Mouse (Mus musculus): ENCODE results near the gene Mob1a.

Gene Mob1a

DNA sequence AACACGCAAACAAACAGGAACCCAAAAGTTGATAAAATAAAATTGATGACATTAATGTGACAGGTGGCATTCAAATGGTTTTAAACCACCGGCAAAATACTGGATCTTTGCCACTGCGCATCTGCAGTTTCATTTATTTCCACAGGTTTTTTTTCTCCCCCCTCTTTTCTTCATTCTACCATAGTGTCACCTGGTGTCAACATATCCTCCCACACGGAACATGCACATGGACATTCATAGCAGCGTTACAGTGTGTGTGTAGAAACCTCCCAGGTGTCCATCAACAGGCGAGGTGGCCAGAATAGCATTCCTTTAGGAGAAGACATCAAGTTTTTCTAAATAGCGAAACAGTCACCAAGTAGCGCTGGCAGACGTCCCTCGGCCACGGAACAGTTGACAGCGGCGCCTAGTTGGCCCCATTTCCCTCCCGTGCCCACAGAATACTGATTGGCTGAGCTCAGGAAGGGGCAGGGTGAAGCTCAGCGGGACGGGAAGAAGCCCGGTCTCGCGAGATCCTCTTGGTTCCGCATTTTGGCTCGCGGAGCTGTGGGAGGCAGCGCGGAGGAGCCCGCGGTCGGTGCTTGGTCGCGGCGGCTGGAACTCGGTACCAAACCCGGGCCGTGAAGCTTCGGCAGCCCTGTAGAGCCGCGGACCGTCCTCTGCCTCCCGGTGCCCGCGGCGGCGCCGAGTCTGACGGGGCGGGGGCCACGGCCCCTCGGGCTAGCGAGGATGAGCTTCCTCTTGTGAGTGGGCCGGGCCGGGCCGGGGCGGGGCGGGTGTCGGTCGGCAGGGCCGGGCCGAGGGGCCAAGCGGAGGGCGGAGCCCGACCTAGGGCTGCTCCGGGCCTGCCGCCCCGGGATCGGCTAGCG, at the start of gene Mob1a, which contains the start of gene Mthfd2:
Mob1a (plus strand) TSS at position 492 of the 869 bp plus-strand sequence.
Mthfd2 (minus strand) TSS at position 384 of the 869 bp plus-strand sequence.
- peak; percentile 93 to 97 for DNase-seq (ENCODE audit: low spot score in 2 of 2)

DNA sequence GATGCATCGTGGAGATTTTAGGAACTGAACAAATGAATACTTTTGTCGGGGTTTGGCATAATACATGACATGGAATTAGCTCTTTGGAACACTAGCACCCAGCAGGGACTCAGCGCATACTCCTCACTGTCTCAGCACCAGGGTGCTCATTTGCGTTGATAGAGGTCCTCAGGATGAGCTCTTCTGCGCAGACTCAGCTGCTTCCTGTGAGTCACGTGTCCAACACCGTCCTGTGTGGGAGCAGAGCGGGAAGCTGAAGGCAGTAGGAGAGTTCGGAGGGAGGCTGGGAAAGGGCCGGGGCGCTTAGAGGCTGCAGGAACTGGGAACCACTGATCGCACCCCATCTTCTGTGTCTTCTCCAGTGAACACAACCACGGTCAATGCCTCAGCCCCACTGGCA, 48.7 kb upstream of the Mob1a start:
- no peak for DNase-seq (ENCODE audit: low spot score in 2 of 2)

DNA sequence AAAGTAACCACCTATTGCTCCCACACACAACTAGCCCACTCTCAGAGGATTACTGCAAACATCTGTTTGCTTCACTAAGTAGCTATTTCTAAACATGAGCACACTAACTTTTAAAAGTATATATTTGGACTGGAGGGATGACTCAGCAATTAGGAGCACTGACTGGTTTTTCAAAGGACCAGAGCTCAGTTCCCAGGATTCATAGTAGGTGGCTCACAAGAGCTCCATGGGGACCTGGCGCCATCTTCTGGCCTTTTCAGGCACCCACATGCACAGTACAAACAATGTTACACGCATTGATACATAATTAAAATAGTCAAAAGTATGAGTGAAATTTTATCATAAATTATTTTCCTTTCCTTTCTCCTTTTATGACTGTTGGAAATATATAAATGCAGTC, 46.9 kb upstream of the Mob1a start:
- DNase-seq (ENCODE audit: low spot score in 2 of 2), result peak in 1 of 2 experiments; percentile 36

DNA sequence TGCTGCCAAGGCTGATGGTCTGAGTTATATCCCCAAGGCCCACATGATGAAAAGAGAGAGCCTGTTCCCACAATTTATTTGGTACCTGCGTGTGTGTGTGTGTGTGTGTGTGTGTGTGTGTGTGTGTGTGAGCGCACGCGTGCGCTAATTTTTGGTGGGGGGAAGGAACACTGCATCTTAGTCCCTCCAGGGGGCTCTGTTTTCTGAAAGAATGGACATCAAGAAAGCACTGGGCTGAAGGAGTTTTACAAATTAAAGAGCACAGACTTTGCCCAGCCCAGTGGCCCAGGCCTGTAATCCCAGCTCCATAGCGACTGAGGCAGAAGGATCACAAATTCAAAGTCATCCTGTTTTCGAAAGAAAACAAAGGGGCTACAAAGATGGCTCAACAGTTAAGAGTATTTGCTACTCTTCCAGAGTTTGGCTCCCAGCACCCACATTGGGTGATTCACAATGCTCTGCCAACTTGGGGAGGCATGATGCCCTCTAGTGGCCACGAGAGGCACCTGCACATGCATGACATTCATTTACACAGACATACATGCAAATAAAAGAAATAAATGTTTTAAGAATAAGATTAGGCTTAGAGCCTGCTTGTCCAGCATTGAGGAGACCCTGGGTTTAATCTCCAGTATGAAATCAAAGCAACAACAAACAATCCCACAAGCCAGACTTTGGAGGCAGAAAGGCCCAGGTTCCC, 45.4 kb upstream of the Mob1a start:
- no peak for DNase-seq (ENCODE audit: low spot score in 2 of 2)

DNA sequence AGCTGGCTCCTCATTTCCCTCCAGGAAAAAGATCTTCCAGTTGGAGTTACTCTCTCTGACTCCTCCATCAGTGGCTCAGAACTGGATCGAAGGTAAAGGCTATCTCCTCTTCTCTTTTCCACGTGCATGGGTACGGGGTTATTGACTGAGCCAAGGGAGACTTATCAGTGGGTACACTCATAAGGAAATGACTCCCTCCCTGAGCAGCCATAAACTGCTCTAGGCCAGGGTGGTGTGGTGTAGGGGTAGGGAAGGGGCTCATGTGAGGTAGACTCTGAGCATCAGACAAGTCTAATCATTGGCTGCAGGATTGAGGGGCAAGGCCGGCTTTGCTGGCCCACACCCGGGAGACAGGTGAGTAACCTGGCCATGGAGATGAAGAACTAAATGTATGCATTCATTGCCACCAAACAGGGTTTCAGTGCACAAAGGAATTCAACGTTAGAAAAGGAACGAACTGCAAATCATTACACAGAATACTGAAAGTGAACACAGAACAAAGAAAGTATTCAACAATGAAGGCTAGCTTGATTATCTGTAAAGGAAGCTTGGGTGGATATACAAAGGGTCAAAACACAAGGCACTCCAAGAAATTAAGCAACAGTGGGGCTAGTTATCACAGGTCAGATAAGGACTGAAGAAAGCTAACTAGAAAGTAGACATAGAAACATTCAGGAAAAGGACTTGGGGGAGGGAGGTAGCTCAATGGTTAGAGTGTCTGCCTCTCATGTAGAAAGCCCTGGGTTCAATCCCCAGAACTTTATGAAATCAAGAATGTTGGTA, 25.2 kb upstream of the Mob1a start:
- no peak for DNase-seq (ENCODE audit: low spot score in 2 of 2)

DNA sequence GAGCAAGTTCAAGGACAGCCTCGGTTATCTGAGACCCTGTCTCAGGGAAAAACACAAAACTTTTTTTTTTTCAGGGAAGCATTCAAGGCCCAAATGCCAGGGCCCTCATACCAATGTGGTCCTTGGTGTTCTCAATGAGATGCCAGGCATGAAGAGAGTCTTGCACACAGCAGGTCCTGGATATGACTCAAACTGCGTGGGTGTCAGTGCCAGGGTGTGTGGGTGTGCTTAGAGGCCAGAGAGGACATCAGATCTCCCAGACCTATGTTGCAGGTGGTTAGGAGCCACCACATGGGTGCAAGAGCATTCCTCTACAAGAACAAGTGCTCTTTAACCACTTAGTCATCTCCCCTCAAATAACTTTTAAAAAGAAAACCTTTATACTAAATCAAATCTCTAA, 24.5 kb upstream of the Mob1a start:
- no peak for DNase-seq (ENCODE audit: low spot score in 2 of 2)

DNA sequence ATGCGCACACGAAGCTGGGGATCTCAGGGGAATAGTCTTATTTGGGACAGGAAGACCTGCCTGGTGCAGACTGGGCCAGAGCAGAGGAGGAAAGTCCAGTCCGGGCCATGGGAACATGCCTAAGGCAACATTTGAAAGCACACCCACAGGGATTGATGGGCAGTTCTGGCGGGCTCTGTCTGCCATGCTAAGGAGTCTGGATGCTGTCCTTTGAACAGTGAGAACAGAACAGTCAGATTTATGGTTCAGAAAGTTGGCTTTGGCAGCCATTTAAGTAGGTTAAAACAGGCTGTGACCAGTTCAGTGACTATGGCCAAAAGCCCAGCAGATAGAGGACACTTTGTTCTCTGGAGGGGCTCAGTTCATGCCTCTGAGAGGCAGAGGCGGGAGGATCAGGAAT, 23.6 kb upstream of the Mob1a start:
- no peak for DNase-seq (ENCODE audit: low spot score in 2 of 2)

DNA sequence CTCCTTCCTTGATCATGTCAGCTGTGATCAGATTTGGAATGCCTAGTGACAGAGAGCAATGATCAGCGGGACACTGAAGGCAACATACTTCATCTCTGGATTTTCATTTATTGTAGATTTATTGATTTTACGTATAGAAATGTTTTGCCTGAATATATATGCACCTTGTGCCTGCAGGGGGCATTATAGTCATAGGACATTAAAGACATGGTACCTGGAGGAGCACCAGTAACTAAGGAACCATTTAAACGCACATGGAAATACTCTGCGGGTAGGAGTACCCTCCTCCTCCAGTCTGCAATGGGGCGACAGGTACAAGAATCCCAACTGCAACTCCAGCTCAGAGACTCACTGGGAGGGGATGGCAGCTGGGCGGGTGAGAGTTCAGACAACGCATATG, 16.8 kb upstream of the Mob1a start:
- no peak for DNase-seq (ENCODE audit: low spot score in 2 of 2)

DNA sequence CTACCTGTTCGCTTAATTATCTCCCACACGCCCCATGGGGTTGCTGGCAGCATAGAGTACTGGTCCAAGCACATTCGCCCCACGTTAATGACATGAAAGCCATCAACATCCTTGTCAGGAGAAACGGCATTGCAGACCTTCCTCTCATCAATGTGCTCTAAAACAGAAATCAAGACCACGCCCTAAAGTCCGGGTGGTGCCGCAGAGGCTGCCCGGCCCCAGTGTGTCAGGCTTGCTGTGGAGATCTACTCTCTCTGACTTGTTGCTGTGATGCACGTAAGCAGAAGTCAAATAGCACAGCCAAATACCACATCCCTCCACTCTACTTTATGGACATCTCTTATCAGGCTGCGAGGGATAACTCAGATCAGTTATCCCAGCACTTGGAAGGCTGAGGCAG, 14.6 kb upstream of the Mob1a start:
- DNase-seq (ENCODE audit: low spot score in 2 of 2), result no peak

DNA sequence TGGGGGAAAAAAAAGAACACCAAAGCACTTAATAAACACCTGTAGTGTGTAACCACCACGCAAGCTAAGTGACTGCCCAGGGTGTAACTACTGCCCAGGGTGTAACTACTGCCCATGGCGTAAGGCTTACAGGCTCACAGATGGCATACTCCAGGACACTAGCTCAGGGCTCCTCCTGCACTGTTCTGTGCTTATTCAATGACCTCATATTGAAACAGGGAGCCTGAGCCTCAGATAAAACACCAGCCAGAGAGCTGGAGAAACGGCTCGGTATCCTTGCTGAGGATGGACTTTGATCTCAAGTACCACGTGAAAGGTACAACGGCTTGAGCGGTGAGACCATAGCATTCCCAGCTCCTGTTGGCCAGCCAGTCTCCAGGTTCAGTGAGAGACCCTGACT, 13.8 kb upstream of the Mob1a start:
- no peak for DNase-seq (ENCODE audit: low spot score in 2 of 2)

DNA sequence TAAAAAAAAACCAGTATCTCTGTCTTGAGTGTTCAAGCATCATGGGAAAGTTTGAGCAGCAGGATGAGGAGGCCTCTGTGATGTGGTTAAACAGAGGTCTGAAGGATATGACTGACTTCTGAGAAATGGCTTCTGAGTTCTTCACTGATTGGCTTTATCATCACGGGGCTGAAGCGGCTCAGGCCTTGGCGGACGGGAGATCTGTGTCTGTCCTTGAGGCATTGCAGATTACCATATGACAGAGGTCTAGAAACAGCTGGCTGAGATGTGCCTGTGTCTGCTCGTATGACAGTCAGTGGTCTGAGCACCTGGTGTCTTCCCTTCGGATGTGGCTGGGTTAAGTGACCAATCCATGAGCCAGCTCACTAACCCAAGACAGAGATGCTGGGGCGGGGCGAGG, 13.3 kb upstream of the Mob1a start:
- DNase-seq (ENCODE audit: low spot score in 2 of 2), result no peak

DNA sequence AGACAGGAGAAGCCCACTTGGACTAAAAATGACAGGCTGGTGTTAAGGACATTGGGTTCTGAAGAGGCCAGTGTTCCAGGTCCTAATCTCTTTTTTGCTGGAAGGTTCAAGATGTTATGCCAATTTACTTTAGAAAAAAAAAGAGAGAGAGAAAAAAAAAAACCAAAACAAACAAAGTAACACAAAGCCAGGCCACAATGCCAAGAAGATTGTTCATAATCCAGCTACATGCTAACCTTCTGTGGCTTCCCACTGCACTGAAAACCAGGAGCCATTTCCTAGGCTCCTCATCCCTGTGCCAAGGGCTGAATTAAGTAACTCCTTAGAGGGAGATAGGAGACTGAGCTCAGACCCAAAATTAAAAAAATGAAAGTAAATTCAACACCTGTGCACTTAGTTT, 10.5 kb upstream of the Mob1a start:
- DNase-seq (ENCODE audit: low spot score in 2 of 2), result no peak

DNA sequence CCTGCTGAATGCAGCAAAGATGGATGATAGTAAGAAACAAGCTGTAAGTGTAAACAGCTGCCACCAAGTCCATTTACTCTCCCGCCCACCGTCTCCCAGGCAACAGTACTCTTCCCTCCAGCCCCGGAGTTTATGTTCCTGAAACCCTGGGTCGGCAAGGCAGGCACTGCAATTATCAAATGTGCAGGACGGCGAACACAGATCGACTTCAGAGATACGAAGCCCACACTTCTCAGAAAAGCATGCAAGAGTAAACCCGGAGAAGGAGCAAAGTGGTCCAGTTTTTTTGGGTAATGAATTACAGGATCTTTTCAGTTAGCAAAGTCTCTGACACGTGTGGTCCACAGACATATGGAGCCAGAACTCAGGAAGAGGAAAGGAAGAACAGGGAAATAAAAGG, 9.8 kb upstream of the Mob1a start:
- peak in 1 of 2 experiments; percentile 31 for DNase-seq (ENCODE audit: low spot score in 2 of 2)

DNA sequence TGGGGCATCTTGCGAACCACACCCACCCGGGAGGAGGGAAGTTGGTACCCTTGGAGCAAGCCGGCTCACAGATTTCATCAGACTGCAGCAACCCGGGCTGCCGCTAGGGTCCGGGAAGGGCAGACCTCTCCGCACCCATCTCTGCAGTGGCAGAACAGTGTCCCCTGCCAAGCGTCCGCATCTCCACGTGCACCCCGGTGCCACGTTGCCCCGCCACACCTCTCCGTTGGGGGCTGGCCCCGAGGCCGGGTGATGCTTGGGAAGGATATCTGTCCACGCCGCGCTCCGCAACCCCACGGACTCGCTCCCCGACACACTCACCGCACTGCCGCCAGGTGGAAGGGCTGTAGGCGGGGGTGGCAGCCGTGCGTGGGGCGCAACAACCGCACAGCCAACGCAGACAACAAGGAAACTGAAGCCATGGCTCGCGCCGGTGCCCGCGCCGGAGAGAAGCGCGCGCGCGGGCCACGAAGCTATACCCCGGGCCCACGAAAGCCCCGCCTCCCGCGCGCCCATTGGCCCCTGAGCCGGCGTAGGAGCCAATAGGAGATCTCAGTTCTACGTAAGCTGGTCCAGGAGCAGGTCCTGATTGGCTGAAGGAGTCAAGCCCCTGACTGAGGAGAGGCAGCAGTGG, 8.6 kb upstream of the Mob1a start:
- DNase-seq (ENCODE audit: low spot score in 2 of 2), result peak; percentile 92 to 97

DNA sequence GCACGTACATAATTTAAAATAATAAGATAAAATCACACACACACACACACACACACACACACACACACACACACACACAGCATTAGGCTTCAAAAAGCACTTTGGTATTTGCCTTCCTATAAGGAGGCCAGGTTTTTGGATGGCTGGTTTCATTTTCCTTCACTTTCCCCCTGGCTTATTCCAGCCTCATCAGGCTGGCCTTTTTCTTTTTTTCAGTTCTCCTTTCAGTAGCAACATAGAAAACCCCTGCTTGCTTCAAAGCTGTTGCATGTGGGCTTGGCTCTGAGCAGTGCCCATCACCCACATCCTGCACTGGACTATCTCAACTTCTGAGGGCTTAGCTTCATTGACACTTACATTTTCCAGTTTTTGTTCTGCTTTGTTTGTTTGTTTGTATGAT, 3.9 kb upstream of the Mob1a start:
- DNase-seq (ENCODE audit: low spot score in 2 of 2), result no peak

DNA sequence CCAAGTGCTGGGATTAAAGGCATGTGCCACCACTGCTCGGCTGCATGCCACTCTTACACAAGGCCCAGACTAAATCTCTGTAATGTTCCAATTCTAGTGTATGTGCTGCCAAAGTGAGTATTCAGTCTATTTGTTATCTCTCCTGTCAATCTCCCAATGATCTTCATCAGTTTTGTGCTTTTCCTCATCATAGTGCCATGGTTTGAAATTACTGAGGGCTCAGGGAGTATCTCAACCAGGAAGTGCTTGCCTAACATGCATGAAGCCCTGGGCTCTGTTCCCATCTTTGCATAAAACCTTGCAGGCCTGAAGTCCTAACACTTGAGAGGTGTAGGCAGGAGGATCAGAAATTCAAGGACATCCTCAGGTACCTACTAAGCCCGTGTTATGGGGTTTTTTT, 3.0 kb upstream of the Mob1a start:
- no peak for DNase-seq (ENCODE audit: low spot score in 2 of 2)

DNA sequence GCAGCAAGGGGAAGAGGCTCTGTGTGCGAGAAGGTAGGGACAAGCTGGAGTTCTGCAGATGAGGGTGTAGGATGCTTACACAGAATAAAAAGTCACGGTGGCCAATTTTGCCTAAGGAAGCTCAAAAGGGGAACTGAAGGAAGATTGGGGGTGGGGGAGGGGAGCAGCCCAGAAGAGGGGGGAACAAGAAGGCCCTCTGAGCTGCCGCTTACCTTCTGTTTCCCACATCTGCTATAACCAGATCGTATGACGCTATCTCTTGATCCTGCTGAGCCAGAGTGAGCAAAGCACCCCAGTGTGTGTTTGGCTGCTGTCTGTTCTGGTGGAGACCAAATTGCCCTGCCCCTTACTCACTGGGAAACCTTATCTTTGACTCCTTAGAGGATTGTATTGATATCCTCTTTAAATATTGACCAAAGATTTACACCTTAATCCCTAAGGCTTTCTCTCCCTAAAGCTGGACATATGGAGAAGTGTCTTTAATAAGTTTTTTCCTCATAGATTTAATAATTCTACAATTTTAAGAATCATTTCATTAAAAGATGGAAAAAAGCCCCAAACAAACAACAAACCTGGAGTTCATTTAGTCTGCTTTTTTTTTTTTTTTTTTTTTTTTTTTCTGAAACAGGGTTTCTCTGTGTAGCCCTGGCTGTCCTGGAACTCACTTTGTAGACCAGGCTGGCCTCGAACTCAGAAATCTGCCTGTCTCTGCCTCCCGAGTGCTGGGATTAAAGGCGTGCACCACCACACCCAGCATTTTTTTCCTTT, 2.0 kb upstream of the Mob1a start:
- DNase-seq (ENCODE audit: low spot score in 2 of 2), result no peak

DNA sequence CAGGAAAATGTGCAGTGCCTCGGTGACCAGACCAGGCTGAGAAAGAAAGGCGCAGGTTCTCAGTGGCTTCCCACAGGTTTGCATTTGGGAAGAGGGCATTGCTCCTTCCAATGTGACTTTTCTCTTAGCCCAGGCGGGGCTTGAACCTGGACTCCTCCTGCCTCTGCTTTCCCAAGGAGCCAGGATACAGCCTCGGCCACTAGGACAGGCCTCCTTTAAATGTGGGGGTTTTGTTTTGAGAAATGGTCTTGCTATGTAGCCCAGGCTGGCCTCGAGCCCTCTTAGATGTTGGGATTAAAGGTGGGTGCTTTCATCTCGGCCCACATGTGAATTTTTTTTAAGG, 549 bp downstream of the Mob1a start:
- no peak for DNase-seq (ENCODE audit: low spot score in 2 of 2)

DNA sequence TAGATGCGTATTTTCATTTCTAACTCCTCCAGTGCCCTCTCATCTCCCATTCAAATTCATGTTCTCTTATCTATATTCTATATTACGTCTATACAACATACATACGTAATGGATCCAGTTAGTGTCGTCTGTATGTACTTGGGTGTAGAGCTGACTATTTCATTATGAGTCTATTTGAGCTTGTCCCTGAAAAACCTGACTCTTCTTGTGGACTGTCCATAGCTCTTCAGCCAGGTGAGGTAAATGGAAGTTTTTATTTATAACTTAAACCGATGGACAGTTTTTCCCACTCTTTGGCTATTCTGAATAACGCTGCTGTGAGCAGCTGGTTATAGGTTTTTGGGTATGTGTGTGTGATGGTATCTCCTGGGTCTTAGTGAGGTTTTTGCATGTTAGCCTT, 945 bp downstream of the Mob1a start:
- no peak for DNase-seq (ENCODE audit: low spot score in 2 of 2)

DNA sequence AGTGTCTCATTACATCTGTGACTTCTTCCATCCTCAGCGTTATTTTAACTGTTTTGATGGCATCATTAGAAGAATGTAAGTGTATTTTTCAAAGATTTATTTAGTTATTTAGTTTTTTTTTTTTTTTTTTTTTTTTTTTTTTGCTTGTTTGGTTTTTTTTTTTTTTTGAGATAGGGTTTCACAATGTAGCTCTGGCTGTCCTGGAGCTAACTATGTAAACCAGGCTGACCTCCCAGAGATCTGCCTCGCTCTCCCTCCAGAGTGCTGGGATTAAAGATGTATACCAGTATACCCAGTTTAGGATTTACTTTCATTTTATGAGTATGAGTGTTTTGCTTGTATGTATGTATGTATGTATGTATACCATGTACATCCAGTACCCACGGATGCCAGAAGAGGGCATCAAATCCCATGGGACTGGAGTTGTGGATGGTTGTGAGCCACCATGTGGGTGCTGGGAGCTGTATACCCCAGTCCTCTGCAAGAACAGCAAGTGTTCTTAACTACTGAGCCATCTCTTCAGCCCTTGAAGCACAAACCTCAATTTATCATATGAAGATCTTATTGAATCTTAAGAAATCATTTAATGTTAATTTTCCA, 1.9 kb downstream of the Mob1a start:
- DNase-seq (ENCODE audit: low spot score in 2 of 2), result no peak

DNA sequence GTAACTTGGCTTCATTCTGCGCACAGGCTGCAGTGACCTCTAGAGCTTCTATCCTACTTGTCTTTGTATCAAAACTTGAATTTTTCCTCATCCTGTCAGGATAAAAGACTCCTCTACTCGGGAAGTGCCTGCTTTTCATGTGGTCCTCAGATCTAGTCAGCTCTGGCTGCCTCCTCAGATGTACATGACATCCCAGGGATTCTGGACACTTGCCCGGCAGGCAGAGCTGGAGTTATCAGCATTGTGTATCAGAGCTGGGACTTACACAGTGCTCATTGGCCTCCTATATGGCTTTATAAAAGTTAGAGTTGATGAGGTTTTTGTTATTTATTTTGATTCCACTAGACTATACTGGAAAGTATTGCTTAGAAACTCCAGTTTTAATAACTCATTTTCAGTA, 15.6 kb downstream of the Mob1a start:
- no peak for DNase-seq (ENCODE audit: low spot score in 2 of 2)

Measured in spleen, postnatal 4 days (tissue).